Mouse (Mus musculus) MN1 (cell line): ENCODE measurements around the gene Lrrc75a.

Source experiments
- DNase-seq: peaks from one replicate; pipeline ENCODE4 v3.0.0-alpha.2; 2016; ENCODE audit warnings: low spot score

The Lrrc75a gene

DNA sequence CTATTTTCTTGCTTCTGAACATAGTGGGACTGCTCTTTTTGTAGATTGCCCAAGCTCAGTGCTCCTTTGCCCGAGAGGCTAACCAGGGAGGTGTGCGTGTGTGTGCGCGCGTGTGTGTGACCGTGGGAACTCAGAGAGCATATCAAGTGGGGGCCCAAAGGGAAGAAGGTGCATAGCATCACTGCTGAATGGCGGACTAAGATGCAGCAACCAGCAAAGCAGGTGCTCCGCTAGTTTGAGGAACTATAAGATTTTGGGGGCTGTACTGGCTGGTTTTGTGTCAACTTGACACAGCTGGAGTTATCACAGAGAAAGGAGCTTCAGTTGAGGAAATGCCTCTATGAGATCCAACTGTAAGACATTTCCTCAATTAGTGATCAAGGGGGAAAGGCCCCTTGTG, 27.2 kb downstream of the Lrrc75a start:
- no peak for DNase-seq

DNA sequence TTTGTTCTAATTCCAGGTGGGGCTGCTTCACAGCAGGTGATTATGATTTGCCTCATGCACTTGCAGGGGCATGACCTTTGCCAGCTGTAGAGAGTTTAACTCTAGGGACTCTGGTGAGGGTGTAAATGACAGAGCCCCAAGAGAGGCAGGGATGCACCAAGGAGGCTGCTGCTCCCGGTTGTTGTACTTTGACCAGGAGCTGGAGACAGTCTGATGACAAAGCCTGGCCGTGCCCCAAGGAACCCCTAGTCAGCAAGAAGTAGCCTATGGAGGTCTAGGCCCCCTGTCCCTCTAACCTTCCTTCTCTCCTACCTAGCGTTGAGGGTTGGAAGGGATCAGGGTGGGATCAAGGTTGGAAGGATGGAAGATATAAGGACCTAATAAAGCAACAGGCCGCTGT, 32.9 kb downstream of the Lrrc75a start:
- no peak for DNase-seq

DNA sequence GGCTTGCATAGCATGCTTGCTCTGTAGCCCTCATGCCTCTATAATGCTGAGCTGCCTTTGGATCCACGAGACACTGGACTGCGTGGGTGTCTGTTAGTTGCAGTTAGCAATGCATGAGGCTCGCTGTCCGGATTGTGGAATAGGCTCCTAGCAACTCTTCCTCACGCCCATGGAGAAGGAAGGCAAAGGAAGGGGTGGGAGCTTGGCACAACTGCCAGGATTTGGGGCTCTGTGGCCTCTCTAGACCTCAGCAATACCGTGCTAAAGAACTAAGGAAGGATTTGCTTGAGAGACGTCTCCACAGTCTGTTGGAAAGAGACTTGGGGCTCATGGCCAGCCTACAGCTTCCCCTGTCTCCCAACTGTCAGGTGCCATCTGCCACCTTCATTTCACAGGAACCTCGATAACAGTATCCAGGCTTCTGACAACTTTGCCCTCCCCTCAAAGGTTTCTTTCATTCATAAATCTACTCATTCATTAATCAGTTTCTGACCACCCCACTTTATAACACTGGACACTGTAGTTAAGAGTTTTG, 33.4 kb downstream of the Lrrc75a start:
- no peak for DNase-seq

DNA sequence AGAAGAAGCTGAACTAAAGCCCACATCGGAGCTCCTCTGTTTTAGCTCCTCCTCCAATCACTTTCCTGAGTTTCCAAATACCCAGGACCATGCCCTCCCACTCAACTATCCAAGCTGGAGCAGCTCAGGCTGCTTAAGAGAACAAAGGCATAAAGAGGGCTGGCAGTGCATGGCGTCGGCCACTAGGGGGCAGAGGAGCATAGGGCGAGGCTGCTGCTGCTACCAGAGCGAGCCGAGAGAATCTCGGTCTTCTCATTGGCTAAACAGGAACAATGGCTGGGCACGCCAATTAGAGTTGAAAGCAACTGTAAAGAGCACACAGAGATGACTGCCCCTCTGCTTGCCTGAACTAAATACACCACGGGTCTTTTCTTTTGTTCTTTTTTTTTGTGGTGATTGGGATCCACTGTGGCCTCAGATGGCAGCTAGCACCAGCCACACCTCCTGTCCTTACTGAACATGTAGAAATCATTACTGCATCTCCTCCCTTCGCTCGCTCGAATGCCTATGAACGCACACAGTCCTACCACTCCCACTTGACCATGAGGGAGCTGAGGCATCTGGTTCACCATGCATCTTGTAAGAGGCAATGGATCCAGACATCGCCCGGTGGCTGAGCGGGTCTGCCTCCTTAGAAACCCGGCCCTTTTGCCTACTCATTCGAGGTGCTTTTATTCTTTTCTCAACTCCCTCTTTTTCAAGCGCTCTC, 34.5 kb downstream of the Lrrc75a start:
- DNase-seq, result peak; percentile 93

DNA sequence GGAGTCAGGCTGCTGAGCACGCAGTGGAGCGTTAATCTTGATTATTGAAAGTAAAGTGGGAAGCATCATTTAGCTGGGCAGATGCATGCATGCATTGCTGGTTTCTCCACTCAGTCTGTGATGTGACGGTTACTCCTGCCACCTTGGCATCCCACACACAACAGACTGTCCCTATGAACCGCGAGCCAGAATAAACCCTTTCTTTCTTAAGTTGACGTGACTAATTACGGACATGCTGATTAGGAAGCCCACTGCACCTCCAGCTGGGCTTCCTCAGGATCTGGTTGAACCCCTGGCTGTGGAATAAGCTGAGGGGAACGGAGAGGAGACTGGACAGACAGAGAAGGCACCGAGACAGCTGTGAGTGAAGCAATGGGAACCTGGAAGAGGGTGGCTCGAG, 35.7 kb downstream of the Lrrc75a start:
- no peak for DNase-seq

DNA sequence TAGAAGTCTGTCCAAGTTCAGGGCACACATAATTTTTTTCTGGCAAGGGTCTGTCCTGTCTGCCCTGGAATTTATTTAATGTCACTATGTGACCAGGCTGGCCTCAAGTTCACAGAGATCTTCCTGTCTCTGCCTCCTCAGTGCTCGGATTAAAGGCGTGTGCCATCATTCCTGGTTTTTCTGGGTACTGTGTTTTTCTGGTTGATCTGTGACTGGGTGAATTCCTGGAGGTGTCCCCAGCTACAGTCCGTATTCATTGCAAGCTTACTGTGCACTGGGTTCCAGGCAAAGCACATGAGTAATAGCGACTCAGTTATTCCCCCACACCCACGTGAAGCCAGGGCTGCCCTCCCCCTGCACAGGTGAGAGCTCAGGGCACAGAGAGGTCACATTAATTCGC, 38.0 kb downstream of the Lrrc75a start:
- DNase-seq, result no peak

DNA sequence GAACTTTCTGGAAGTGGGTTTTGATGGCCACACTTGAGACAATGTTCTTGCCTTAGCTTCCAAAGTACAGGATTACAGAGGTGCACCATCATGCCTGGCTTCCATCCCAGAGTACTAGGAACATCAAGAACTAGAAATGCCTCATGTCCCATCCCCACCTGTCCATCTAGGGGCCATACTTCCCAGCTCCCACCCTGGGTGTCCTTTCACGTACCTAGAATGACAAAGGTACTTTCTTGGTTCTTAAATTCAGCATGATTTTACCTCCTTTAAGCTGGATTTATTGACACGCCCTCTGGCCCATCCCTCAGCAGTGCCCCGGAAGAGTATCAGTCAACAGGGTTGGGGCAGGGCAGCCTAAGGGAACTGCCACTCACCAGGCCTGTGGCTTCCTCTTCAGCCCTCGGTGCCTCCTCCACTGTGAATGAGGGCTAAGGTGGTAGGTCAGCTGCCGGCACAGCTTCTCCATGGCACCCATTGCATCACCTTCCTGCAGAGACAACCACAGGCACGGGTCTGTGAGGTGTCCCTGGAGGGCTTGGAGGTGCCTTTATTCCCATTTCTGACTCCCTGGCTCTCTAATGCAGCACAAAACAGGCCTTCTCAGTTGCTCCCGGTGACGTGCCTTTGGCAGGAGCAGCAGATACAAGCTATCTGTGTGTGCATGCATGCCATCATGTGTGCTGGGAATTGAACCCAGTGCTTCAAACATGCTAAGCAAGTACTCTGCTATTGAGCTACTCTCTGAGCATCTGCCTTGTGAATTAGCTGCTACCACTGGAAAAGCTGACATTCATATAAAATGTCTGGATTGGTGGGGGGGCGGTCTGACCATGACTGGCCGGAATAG, 39.3 kb downstream of the Lrrc75a start:
- DNase-seq, result peak; percentile 13

DNA sequence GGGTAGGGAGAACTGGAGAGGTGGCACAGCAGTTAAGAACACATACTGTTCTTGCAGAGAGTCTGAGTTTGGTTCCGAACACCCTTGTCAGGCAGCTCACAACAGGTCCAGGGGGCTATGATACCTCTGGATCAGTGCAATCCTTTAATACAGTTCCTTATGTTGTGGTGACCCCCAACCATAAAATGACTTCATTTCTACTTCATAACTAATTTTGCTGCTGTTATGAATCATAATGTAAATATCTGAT, 40.4 kb downstream of the Lrrc75a start:
- DNase-seq, result no peak

DNA sequence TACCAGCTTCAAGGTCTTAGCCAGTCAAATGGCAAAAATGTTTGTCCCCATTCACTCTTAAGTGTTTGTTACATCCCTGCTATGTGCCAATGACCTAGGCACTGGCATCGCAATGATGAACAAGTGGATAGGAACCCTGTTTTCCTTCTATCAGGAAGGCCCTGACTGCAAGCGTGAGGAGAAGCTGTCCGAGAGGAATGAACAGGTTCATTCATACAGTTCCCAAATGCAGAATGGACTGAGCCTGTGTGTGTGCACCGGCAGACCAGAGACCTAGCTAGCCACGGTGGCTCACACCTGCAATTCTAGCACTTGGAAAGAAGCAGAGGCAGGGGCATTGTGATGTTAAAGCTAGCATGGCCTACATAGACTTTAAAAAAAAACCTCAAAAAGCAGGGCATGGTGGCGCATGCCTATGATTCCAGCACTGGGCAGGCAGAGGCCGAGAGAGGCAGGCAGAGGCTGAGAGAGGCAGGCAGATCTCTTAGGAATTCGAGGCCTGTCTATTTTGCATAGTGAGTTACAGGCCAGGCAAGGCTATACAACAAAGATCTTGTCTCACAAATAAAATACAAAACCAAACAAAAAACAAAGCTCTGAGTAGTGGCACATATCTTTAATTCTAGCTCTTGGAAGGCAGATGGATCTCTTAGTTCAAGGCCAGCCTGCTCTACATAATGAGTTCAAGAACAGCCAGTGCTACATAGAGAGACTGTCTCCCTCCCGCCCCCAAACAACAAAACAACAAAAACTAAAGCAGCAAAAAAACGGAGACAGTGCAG, 41.0 kb downstream of the Lrrc75a start:
- no peak for DNase-seq

DNA sequence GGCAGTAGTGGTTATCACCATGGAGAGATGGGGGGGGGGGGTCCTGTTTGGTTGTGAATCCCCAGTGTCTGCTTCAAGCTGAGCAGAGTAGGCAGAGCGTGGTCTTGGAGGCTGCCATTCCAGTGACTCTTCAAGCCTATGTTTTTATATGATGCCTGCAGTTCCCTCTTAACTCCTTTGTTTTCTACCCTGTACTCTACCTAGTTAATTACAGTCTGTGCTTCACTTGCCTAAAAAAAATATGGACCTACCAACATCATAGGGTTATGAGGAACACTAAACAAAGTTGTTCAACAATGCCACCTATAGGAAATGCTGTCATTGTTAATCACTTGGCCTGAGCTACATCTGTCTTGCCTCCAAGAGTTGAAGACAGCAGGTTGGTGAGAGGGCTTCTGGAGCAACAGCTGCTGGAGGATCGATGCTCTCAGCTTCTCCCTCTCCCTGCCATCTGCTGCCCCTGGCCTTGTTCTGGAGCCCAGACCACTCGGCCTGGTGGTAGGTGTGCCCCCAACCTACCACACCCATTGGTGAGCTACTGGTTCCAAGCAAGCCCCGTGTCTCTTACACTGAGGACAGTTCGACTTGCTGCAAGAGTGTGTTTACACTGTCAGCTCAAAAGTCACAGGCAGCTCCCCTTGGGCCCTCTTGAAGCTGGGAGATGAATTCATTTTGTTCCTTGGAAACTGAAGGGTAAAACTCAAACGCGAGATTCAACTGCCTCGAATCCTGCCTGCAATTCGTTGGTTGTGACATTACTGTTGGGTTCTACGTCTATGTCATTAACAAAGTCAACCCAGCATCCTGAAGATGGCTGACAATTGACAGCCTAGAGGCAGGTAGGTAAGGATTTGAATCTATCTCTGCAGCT, 41.8 kb downstream of the Lrrc75a start:
- peak; percentile 28 for DNase-seq

DNA sequence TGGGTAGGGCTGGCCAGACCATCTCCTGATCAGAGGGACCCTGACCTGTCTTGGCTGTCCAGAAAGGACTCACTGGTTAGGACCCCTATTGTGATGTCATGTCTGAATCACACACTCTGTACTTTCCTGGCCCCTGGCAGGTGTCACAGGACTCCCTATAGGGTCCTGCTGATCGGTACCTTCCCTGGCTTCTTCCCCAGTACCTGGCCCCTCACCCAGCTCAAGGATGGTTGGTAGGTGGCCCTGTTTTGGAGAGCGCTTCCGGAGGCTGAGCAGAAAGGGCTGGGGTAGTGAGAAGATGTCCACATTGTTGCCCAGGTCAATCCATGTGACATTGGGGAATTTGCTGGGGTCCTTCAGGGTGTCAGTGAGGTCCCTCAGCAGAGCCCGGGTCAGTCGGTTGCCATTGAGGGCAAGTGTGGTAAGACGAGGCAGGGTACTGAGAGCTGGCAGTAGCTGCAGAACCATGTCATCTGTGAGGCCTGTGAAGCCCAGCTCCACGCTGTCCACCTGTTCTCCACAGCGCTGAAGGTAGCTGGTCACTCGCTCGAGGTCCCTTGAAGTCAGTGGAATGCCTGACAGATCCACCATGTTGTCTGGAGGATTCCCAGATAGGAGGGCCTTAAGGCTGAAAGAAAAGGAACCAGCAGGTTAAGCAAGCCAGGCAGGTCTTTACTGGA, 42.6 kb downstream of the Lrrc75a start:
- DNase-seq, result peak; percentile 25

DNA sequence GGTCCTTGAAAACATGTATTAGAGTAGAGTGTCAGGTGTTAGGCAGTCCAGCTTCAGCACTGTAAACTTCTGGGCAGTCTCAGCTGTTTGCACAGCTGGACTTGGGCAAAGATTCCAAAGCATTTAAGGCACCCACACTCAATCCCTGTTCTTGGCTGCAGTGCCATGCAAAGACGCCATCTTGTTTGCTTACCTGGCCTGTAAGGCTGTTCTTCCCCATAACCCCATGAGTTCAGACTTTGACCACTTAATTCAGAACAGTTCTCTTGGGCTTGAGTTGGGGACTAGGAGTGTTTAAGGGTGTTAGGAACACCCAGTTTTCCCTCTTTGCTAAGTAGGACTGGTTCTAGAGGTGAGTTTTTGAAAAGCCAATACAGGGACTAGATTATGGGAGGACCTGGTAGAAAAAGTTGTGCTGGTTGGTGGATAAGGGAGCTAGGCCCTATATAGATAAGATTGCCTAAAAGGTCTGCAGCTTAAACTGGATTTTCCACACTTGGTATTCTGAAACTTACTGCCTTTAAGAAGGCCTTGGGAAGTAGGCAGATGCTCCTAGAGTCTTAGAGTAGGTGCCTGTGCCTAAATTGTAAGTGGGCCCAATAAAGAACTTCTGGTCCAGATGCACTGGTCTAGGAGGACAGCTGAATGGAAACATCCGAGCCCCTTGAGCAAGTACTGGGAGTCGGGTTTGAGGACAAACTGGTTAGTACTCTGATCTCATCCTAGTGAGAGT, 43.3 kb downstream of the Lrrc75a start:
- no peak for DNase-seq

DNA sequence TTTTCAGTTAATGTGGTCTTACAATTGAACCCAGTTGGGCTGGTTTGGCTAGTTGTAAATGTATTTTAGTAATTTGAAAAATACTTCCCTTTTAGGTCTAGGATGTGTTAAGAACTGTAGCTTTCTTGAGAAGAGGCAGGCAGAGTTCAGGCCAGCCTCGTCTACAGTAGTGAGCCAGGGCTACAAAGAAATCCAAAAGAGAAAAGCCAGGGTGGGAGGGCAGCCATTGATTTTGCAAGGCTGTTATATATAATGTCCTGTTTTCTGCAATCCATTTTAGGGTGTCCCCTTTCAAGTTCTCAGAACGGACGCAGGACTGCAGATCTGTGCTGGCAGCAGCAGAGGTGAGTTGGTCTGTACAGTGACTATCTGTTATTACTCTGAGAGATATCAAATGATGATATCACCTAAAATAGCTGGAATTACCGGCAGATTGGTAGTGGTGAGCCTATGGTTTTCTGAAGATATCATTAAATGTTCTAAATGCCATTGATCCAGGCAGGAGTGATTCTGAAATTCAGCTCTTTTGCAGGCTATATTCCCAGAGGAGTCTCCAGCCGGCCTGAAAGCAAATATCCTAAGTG, 44.1 kb downstream of the Lrrc75a start:
- no peak for DNase-seq

DNA sequence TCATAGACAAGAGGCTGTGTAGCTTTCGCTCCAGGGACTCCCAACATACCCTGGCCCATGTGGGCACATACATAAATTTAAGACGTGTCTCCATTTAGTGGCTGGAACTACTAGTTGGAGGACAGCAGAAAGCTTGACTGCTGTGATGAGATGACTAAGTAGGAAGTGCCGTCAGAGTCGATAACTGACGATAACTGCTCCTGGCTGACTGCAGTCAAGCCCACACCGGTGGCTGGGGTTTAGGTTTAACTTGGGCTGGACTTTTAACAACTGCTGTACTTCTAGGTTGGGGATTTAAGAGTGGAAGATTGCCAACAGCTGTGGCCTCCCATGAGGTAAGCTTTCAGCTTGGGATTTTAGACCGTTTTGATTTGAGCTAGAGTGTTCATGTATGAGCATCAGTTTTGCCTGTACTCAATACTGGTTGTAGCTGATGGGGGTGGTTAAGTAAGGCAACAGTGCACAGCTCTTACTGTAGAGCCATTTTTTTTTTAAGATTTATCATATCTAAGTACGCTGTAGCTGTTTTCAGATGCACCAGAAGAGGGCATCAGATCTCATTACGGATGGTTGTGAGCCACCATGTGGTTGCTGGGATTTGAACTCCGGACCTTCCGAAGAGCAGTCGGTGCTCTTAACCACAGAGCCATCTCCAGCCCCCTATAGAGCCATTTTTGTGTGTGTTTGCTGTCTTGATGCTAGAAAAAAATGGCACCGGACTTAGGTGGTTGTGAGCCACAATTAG, 44.8 kb downstream of the Lrrc75a start:
- DNase-seq, result peak; percentile 43

DNA sequence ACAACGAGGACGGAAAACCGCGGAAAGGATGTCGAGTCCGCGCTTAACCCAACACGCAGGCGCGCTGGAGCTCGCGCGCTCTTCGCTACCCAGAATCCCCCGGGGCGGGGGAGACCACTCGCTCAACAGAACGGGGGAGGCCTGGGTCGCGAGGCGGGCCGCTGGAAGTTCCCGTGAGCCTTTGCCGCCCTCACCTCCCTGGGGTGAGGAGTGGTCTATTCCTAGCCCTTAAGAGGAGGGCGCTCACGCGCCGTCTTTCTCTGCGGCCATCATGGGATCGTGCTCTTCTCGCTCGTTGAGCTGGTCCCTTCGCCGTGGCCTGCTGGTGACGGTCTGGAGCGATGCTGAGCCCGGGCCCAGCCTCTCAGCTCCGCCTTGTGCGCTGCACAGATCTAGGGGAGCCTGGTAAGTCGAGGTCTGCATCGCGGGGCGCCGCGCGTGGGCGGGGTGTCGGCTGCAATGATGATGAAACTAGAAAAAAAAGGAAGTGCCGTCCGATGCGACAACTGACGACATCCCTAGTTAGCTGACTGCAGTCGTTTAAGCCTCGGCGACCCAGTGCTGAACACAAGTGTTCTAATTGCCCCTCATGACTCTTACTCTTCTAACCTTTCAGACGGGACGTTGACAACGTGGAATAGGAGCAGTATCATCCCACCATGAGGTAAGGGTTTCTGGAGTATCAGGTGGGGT, 45.6 kb downstream of the Lrrc75a start:
- DNase-seq, result peak; percentile 98

DNA sequence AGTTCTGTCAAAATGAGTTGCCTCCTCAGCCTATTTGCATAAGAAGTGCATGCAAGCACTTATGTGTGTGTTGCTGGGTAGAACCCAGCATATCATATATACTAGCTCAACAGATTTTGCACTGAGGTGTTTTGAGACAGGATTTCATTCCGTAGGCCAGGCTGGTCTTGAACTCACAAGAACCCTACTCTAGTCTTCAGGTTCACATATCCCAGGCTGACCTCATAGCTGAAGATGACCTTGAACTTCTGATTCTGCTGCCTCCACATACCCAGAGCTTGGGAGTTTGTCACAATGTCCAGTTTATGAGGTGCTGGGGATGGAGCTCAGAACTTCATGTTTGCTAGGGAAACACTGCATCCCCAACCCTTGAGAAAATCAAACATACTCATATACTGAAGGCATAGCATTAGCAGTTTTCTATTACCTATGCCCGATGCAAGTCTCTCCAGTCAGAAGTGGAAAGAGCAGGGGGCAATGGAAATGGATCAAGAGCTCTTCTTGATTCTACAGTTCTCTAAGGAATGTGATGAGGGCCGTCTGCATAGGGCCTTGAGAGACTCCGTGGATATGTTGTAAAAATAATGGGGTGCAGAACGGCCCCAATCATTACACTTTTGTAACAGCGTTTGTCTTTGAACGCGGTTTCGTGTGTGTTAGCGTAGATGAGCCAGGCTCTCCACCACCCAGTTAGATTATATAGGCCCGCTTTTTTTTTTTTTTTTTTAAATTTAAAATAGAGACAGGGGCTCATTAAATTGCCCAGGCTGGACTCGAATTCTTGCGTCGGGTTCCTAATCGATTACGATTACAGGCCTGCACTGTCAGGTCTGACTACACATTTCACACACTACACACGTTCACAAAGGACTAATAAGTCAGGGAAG, 46.3 kb downstream of the Lrrc75a start:
- no peak for DNase-seq

DNA sequence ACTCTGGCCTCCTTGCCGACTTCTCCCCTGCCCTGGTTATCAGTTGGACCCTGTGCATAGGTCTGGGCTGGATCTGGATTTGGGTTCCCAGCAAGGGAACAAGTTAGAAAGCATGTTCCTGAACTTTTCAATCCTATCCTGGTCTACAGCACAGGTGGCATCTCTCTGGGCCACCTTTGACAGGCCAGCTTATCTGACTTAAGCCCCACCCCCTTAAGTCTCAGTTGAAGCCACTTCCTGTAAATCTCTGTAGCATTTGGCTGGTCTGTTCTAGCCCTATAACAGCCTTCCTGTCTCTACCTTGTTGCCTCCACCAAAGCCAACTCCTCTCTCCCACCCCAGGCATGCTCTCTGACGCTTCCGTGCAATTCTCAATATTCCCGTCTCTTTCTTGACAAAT, 49.8 kb downstream of the Lrrc75a start:
- no peak for DNase-seq
